Mouse (Mus musculus) small intestine, adult 2 months (tissue): ENCODE results near the gene Scd1.

ENCODE experiments used
- CTCF ChIP-seq: fragments of 200-500 bp; IDR thresholded peaks from 2 replicates; pipeline ENCODE4 v1.5.1; 2012; ENCODE audit warnings: low read depth, mild to moderate bottlenecking, control low read depth, inconsistent platforms, low read length, moderate library complexity, mixed read lengths; ENCODE audit not compliant: insufficient replicate concordance, insufficient read length; ENCODE audit errors: extremely low read depth
- POLR2A ChIP-seq: fragments of 200-500 bp; IDR thresholded peaks from 2 replicates; pipeline ENCODE4 v1.6.1; 2012; ENCODE audit warnings: low read depth, mild to moderate bottlenecking, control low read depth, inconsistent platforms, low read length, moderate library complexity

GRCm38 (mm10) chr19:44391856-44392255, 15.8 kb downstream of the Scd1 start:
- TF ChIP-seq CTCF (no peak), POLR2A (no peak)
